Mouse (Mus musculus) CH12.LX (cell line): Measurements from ENCODE around the gene Thtpa.

Experiments used
- CTCF ChIP-seq, 2 experiments: IDR thresholded peaks in 1 of 2; conservative IDR thresholded peaks in 1 of 2; 2 replicates each; pipeline ENCODE4 v1.5.1; 2011 to 2012; ENCODE audit warnings: low read depth in 2 of 2, low read length in 2 of 2, improper control_type of control experiment in 1 of 2, inconsistent platforms in 1 of 2, mild to moderate bottlenecking in 1 of 2, moderate library complexity in 1 of 2
- JUND ChIP-seq: conservative IDR thresholded peaks from 2 replicates; pipeline ENCODE4 v1.6.1; 2011; ENCODE audit warnings: low read depth, low read length, improper control_type of control experiment
- MAFK ChIP-seq: IDR thresholded peaks from 2 replicates; pipeline ENCODE4 v1.6.1; 2011; ENCODE audit warnings: low read length, improper control_type of control experiment; ENCODE audit not compliant: insufficient replicate concordance
- MAX ChIP-seq: IDR thresholded peaks from 2 replicates; pipeline ENCODE4 v1.6.1; 2011; ENCODE audit warnings: low read length, improper control_type of control experiment
- POLR2A ChIP-seq: IDR thresholded peaks from 2 replicates; pipeline ENCODE4 v1.6.1; 2011; ENCODE audit warnings: low read depth, mild to moderate bottlenecking, improper control_type of control experiment, low read length
- POLR2AphosphoS2 ChIP-seq: IDR thresholded peaks from 2 replicates; pipeline ENCODE4 v1.6.1; 2011; ENCODE audit warnings: low read depth, low read length, improper control_type of control experiment
- RAD21 ChIP-seq: IDR thresholded peaks from 2 replicates; pipeline ENCODE4 v1.6.1; 2011; ENCODE audit warnings: low read depth, mild to moderate bottlenecking, low read length, improper control_type of control experiment, moderate library complexity
- SMC3 ChIP-seq: IDR thresholded peaks from 2 replicates; pipeline ENCODE4 v1.6.1; 2011; ENCODE audit warnings: low read depth, low read length, improper control_type of control experiment

DNA sequence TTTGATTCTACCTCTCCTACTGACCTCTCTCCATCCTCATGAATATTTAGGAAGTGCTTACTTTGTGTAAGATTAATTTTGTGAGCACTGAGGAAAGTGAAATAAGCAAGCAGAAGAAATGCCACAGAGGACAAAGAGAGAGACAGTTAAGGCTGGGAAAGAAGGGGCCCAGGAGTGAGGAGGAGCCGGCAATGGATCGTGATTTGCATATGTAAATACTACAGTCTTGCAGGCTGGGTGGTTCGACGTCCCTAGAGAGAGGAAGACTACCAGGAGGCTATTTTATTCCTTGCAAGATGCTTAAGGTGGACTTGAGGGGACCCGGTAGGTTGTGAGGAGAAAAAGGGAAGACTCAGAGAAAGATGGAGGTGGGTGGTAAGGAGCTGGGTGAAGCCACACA lies 13.5 kb upstream of the Thtpa start:
- TF ChIP-seq CTCF (conservative IDR thresholded peaks at IDR 0.05 in 1 of 2, IDR thresholded peaks at IDR 0.05 in 1 of 2; ENCODE audit: low read depth in 2 of 2, low read length in 2 of 2), result no peak
- no peak for TF ChIP-seq RAD21
- TF ChIP-seq POLR2A, result no peak
- no peak for TF ChIP-seq MAFK
- no peak for TF ChIP-seq SMC3
- no peak for TF ChIP-seq POLR2AphosphoS2
- TF ChIP-seq MAX, result no peak
- TF ChIP-seq JUND, result no peak
